Mouse (Mus musculus): ENCODE results near the gene Ranbp17.

Ranbp17 gene

DNA sequence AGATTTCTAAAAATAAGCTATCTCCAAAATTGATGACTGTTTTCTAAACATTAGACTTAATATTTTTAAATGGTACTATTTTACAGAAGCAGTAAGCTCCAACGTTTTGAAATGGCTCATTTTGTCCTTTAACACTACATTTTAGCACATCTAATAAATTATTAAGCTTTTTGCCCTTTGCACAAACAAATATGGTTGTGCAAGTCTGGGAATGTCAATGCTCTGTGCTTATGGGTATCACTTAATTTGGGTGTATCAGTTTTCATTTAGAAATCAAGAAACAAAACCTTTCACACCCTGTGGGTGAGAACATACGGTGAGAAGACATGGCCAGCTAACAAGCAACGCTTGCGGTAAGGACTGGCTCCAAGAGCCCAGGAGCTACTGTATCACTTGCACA, 108.9 kb downstream of the Ranbp17 start:
- no peak for DNase-seq (ENCODE audit: low read depth)

DNA sequence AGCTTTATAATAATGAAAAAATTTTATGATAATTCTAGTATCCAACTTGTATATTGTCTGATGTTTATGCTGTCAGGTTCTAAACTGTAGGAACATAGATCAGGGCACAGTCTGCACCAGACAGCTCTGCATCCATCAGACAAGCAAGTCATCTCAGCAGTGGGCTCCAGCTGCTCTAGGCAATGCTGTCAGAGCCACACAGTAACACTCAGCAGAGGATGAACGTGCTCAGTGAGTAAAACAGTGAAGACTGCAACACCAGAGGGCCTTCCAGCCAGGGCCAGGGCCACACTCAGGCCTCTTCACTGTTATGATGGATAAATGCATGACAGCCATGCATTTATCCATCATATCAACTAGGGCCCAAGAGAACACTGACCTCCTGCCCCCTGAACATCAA, 114.2 kb downstream of the Ranbp17 start:
- DNase-seq (ENCODE audit: low read depth), result no peak

DNA sequence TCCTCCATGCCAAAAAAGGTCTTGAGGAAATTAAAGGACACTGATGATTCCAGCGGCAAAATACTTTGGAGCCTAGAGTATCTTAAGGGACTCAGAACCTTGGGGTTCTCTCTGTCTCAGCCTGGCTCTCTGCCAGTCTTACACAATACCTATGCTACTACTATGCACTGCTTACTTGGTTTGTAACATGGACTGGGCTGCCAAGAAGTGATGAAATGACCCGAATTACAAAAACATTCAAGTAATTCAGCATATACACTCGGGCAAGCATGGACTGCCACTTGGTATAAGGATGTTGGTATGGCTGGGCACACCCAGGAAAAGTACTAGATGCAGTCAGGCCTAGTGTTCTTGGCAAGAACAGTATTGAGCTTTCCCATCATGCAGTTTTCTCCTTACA, 114.8 kb downstream of the Ranbp17 start:
- no peak for DNase-seq (ENCODE audit: low read depth)

DNA sequence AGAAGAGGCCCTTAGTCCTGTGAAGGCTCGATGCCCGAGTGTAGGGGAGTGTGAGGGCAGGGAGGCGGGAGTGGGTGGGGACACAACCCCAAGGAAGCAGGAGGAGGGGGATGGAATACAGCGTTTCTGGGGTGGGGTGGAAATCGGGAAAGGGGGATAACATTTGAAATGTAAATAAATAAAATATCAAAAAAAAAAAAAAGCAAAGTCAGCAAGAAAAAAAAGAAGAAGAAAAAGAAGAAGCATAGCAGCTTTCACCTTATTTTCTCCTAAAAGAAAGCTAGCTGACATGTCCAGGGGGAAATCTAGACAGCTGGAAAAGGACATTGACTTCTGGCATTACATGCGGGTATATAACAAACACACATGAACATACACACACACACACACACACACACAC, 117.3 kb downstream of the Ranbp17 start:
- no peak for DNase-seq (ENCODE audit: low read depth)

DNA sequence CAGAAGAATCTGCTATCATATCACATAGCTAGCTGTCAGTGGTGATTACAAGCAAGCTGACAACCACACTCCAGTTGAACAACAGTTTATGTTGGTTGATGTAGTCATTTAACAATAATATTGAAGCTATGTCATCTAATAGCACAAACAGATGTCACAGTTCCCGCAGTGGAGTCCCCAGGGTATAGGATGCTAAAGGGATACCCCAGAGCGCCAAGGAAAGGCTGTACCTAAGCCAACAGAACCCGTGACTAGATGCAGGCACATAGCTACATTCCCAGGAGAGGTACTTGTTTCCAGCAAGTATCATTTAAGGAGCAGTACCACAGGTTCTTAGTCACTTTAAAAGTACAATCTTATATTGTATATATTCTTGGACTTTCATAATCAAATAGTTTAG, 119.5 kb downstream of the Ranbp17 start:
- no peak for DNase-seq (ENCODE audit: low read depth)

DNA sequence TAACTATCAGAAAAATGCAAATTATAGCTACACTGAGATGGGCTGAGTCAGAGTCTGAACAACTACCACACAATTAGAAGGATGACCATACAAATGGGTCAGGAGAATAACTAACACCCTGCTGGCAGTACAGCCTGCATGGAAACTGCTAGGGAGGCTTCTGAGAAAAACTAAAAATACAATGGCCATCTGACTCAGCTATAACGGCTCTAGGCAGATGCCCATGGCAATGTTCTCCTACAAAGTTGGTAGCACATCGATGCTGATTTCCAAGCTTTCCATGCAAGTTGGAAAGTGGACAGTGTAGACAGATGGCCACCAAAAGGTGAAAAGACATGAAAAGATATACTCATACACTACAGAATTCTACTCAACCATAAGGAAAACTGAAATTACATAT, 124.9 kb downstream of the Ranbp17 start:
- no peak for DNase-seq (ENCODE audit: low read depth)

DNA sequence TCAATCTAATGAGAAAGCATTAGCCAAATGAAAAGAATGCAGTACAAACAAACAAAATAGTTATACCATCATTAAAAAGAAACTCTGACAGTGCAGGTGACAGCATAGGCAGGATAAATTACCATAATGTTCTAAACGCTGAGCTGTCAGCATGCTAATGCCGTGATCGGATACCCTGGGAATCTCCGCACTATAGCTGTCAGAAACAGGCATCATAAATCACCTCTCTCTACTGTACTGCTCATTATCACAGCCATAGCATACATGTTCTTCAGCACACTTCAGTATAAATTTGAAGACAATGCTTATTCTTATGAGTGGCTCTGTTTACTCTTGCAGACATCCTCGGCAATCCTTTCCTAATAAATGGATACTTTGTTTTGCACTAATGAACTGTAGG, 151.7 kb downstream of the Ranbp17 start:
- no peak for DNase-seq (ENCODE audit: low read depth)

DNA sequence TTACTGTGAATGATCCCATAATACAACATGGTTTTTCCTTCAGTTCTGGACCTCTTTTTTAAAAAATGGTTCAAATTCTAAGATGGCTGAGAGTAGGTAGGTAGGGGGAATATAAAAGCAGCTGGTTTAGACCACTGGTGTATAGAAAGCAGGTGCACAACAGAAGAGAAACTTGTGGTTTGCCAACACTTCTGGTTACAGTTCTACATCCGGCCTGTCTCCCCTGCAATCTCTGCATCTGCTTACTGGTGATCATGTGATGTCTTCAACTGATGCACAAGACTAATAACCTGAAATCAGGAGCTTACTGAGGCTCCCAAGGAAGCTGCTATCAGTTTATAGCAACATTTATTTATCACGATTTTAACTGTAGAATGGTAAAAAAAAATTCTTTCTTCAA, 164.3 kb downstream of the Ranbp17 start:
- no peak for DNase-seq (ENCODE audit: low read depth)

DNA sequence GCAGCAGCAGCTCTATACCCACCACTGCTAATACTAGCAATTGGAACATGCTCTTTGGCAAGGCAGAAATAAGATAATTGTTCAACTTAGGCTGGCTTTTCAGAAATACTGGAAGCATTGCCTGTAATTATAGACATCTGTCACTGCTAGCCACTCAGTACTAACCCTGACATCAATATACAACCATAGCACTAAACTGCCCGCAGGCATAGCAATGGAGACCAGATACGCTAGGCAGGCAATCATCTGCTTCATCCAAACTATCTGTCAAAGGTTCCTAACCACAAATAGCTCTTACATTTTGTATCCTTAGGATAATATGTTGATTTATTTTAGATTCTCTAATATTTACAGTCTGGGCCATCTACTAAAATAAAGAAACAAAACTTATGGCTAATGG, 171.5 kb downstream of the Ranbp17 start:
- DNase-seq (ENCODE audit: low read depth), result no peak

DNA sequence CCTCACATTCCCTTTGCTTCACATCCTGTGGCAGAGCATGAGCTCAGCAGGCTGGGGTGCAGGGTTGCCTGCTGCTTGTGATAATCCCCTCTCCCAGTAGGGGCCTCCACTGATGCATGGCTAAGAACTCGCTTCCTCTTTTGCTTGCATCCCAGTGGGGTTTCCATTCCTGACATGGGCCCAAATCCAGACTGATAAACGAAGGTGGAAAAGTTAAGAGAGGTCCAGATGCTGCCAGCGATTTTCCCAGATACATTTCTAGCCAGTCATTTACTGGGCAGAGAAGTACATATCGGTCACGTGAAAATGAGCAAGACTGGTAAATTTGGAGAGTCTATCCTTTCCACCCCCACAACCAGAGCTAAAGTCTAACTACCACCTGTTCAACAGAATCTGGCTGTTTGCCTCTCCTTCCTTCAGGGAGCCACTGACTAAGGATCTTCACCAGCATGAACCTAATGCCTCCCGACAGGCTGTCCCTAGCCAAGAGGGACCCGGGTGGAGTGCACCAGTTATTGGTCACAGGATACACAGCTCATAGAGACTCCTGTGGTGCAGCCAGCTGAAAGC, 176.9 kb downstream of the Ranbp17 start:
- no peak for DNase-seq (ENCODE audit: low read depth)

DNA sequence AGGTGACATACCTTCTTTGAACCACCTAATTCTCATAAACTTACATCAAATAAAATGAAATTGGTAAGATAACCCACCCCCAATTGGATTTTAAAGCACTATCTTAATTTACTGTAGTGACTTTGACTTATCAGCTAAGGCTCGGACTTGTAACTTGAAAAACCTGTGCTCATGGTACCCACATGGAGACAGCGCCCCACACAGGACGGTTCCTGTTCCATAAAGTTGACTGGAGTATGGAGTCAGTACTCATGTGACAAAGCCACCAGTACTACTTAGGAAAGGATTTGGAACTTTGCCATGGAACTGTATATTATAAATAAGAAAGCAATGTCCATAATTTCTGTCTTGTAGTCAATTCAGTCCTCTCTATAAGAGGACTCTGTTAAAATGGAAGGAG, 177.9 kb downstream of the Ranbp17 start:
- DNase-seq (ENCODE audit: low read depth), result no peak

DNA sequence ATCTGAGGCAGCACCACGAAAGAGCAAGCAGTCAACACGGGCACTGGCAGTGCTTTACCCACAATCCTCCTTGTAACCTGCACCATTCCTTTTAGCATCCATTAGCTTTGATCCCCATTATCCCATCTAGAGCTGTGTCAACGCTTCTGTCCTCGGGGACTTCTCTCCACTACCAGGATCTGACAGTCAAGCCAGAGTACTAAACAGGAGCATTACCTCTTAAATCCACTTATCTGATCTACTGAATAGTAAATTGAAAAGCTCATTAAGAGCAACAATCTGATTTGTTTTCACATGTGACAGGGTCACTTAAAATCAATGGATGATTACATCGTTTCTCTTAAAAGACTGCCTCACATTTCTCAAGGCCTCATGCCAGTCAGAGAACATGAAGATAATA, 181.4 kb downstream of the Ranbp17 start:
- no peak for DNase-seq (ENCODE audit: low read depth)

DNA sequence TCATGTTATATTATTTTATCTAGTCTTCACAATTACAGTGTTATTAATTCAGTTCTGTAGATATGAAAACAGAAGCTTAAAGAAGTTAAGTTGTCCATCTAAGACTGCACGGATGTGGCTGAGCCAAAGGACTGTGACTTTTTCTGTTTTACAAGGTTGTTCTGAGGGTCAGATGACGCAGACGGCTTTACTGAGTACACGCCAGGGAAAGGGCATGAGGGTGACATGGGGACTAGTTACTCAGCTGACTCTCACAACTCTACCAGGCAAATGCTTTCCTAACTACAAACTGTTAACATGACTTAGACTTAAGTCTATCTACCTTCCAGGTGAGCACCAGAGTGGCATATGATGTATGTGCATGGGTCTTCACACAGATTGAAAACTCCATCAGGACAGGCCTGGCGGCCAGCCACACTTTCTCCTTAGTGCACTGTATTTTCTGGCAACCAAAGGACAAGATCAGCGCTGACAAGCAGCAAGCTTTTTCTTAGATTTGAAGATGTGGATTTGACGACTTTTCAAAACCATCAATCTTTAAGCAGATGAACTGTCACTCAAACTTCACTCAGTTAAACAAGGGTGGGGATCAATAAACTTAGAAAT, 194.4 kb downstream of the Ranbp17 start:
- DNase-seq (ENCODE audit: low read depth), result no peak

DNA sequence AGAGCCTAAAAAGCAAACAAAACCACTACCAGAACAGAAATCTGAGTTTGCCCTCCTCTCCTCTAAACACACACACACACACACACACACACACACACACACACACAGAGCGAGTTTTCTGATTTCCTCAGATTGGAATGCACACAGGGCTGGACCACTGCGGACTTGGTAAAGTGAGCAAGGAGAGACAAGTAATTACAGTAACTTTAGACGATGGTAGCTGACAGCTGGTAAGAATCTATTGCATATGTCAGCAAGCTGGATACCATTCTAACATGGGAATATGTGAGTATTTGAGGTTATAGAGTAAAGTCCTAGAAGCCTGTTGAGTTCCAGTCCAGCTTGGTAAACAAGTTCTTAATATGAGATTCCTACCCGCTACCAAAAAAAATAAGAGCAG, 204.0 kb downstream of the Ranbp17 start:
- no peak for DNase-seq (ENCODE audit: low read depth)

DNA sequence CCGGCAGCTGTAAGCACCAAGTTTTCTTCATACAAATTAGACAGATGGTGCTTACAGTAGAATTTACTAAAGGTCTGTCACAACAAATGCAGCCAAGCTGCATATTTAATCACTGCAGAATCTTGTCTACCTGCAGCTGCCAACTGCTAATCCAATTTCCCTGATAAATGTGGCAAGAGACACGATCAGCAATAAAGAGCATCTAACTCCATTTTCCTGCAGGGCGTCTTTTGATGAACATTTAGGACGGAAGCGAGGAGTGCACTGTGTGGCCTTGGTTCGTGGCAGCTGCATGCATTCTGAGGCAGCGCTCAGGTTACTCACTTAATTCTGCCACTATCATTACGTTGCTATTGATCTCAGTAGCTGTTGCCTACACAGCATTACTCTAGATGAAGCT, 212.7 kb downstream of the Ranbp17 start:
- no peak for DNase-seq (ENCODE audit: low read depth)

DNA sequence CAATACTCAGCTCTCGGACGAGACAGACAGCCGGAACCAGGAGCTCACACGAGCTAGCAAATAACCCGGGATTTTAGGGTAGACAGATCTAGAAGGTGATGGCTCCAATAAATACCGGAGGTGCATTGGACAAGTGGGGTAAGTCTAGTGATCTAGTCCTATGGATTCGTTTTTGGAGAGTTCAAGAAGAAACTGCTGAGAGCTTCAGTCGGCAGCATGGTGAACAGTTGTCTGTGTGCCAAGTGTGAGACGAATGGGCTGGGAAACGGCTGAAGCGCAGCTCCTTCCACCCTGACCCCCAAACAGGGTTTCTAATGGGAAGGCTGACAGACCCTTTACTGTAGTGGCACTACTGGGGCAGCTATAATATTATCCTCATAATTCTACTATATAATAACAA, 214.2 kb downstream of the Ranbp17 start:
- no peak for DNase-seq (ENCODE audit: low read depth)

DNA sequence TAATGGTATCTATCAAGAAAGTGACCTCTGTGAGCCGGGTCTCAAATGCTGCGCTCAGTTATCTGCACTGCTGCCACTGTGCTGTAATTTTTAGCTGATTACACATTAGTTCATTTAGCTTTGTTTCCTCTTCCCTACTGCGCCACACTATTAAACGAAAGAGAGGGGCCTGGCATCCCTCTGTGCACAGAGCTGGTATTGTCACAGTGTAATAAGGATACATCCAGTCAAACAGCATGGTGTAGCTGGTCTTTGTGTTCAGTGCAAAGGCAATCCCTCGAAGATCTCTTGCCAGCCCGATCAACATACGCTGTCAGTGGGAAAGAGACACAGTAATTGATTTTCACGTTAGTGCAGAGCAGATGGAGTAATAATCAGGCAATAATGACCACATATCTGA, 216.4 kb downstream of the Ranbp17 start:
- DNase-seq (ENCODE audit: low read depth), result no peak

DNA sequence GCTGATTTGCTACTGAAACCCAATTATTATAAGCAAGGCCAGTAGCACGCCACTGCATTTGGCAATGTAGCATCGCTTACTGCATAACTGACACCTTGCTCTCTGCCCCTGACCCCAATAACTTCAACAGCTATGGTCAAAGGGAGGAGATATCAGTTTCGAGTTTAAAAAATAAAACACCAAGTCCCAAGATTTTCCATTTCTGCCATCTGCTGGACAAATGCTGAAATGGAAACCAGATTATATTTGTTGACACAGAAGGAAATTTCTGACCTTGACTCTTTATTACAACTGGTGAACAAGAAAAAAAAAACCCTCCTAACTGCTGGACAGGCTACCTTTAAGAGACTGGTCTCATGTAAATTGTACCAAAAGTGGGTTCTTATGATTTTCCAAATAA, 218.1 kb downstream of the Ranbp17 start:
- peak; percentile 2 for DNase-seq (ENCODE audit: low read depth)

DNA sequence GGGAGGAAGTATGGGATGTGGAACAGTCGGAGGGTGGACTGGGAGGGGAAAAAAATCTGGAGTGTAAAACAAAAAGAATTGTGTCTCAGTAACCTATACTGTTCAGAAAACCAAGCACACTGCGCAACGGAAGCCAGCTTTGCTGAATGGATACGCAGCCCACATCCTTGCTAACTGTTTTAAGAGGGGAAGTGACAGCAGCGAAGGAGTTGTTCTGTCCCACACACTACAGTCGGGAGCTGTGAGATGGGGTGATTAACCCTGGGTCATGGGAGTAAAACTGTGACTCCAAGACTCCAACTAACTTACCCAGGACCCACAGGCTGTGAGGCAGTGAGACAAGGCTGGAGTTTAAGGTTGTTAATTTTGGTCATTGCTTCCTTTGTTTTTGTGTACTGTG, 219.5 kb downstream of the Ranbp17 start:
- no peak for DNase-seq (ENCODE audit: low read depth)

DNA sequence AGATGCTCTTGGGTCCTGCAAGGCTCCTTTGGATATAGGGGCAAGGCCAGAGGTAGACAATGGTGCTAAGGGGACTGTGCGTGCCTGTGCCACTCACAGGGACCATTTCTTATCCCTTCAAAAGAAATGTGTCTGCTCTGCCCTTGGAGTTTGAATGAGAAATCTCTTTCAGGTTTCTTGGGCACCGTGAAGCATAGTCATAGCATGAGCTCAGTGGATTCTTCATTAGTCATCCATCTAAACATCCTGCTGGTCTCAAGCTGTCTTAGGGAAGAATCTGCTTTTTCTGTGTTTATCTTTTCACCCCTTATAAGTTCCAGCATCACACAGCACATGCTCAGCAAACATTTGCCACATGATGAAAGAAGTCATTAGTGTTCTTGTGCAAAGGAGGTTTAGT, 235.0 kb downstream of the Ranbp17 start:
- no peak for DNase-seq (ENCODE audit: low read depth)

DNA sequence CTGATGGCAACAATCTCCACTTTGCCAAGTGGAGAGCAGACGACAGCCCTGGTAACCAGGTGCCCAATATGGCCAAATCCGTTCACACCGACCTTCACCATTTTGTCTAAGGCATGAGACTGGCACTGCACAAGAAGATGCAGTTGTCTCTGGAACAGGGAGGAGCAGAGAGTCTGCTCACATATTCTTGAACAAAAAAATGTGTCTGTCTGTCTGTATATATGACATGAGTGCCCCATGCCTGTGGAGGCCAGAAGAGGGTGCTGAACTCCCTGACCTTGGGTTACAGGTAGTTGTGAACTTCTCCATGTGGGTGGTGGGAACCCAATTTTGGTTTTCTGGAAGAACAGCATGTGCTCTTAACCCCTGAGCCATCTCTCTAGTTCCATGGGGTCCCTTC, 236.9 kb downstream of the Ranbp17 start, which contains the start of gene Gm12117:
TSS of gene Gm12117 (minus strand) at position 101 of the 400 bp plus-strand sequence.
- no peak for DNase-seq (ENCODE audit: low read depth)

DNA sequence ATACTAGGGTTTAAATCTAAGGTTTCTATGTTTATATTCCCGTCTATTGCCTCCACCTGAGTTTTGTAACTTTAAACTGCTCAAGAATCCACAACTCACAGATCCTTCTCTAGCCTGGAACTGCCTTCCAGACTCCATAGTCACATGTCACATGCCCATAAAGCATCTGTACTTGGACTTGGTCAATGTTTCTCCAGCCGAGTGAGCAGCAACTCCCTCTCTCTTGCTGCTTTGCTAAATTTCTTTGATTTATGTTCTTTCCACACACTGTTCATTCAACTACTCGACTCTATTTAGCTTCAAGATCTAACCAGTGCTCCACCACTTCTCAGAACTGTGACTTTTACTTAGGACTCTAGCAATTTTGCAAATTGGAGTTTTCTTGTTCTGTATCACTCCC, 238.7 kb downstream of the Ranbp17 start:
- no peak for DNase-seq (ENCODE audit: low read depth)

DNA sequence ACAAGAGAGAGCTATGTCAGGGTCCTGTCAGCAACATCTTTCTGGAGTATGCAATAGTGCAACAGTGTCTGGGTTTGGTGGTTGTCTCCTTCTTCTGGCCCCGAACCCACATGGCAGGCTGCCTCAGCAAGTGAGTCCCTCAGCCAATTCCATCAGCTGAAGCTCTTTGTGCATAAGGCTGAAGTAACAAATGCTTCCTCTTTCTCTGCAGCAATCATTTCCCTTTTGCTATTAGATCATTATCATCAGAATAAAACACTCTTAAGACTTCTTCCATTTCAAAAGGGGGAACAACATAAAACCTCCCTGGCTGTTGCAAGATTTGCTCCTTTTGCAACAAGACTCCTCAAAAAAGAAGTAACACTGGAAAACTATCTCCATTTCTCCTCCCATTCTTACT, 239.3 kb downstream of the Ranbp17 start:
- DNase-seq (ENCODE audit: low read depth), result no peak

DNA sequence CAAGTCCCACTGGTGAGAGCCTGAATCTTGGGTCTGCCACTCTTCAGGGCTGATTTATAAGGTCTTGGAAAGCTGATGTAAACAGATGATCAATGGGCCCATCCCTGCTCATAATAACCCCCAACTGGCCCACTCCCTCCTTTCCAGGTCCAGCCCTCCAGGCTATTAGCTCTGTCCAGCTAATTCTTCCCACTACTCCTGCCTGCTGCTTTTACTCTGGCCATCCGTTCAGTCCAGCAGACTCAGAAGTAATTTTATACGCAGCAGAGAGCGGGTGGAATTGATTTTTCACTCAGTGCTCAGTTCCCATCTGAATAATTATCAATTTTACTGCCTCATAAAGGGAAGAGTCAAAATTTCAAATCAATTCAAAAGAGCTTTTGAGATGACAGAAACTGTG, 273.3 kb downstream of the Ranbp17 start:
- DNase-seq (ENCODE audit: low read depth), result no peak

DNA sequence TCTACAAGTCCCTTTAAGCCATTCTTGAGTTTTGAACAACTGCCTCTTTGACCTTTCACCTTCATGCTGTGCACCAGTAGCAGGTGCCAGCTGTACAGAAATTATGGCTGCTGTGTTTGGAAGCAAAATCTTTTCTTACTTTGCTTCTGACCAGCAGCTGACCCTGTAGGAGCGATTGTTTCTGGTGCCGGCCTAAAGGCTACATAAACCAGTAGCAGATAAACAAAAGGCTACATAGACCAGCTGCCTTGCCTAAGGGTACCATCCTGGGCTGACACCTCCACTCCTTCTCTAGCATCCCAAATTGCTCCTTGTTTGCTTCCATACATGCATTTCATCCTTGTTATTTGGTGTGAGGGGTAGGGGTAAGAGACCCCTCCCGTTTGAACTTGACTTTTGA, 279.4 kb downstream of the Ranbp17 start:
- DNase-seq (ENCODE audit: low read depth), result no peak
